Mouse (Mus musculus) forebrain, embryonic 16.5 days (tissue): ENCODE measurements around the gene H2al1a. TPM values are rescaled to one million over a fixed set of nuclear protein-coding genes. Genes with fewer than 3 reads are reported as not detected.
"Not testable (repeated sequence)": the region's sequence is repeated elsewhere in the genome, so short reads cannot be mapped to it uniquely, and the experiment has no call there.

Experiments
- ATAC-seq: fragments of 200-750 bp; cut with Nextera tagmentation; 2 replicates; pipeline ENCODE4 v1.8.0; 2017; ENCODE audit warnings: mild to moderate bottlenecking, moderate library complexity
- H3K27ac ChIP-seq: fragments of 300-500 bp; sonication (generic); 2 replicates; pipeline ENCODE4 v1.5.1; 2014; ENCODE audit warnings: low read length, control low read depth
- H3K27me3 ChIP-seq: fragments of 300-500 bp; sonication (generic); replicated peaks from 2 replicates; pipeline ENCODE4 v1.6.1; 2014; ENCODE audit warnings: low read length; ENCODE audit not compliant: control insufficient read depth, insufficient read depth
- H3K36me3 ChIP-seq: fragments of 300-500 bp; sonication (generic); 2 replicates; pipeline ENCODE4 v1.6.1; 2014; ENCODE audit not compliant: control insufficient read depth, insufficient read depth
- H3K4me1 ChIP-seq: fragments of 300-500 bp; sonication (generic); replicated peaks from 2 replicates; pipeline ENCODE4 v1.6.1; 2014; ENCODE audit warnings: low read length; ENCODE audit not compliant: control insufficient read depth, insufficient read depth
- H3K4me2 ChIP-seq: fragments of 300-500 bp; sonication (generic); 2 replicates; pipeline ENCODE4 v1.6.1; 2014; ENCODE audit warnings: mild to moderate bottlenecking, low read length, control low read depth
- H3K4me3 ChIP-seq: fragments of 300-500 bp; sonication (generic); replicated peaks from 2 replicates; pipeline ENCODE4 v1.5.1; 2014; ENCODE audit warnings: mild to moderate bottlenecking, low read length, control low read depth
- H3K9ac ChIP-seq: fragments of 300-500 bp; sonication (generic); replicated peaks from 2 replicates; pipeline ENCODE4 v1.6.1; 2014; ENCODE audit warnings: low read depth, low read length, control low read depth
- H3K9me3 ChIP-seq: fragments of 300-500 bp; sonication (generic); 2 replicates; pipeline ENCODE4 v1.6.1; 2016; ENCODE audit warnings: low read length; ENCODE audit not compliant: control insufficient read depth
- WGBS: fragments of 180-500 bp; shearing (Covaris S2); extraction: QIAGEN DNeasy Blood & Tissue Kit; methylation state at CpG from one replicate; pipeline ENCODE4 v1.1.7; 2014; 5-methylcytosine and 5-hydroxymethylcytosine counted together
- polyA plus RNA-seq: library from polyadenylated mRNA; unstranded; fragments of >200 nt; fragmentation: Nextera tagmentation; extraction: Ambion mirVana; gene quantifications from 2 replicates; pipeline ENCODE4 v1.2.1, GENCODE M21; 2015

Gene H2al1a
- polyA plus RNA-seq = not detected in 2 replicates

- not testable (repeated sequence) for H3K4me2 ChIP-seq, H3K4me1 ChIP-seq, H3K36me3 ChIP-seq, H3K4me3 ChIP-seq, H3K27ac ChIP-seq, H3K9me3 ChIP-seq, ATAC-seq, H3K9ac ChIP-seq, H3K27me3 ChIP-seq
- no CpG with 5 or more reads among the region's 3 CpGs for WGBS
Measured at GRCm38 (mm10) chrX:11298957-11299356, at the start of gene H2al1a. TSS of gene H2al1a (plus strand) at chrX:11299257.

GRCm38 (mm10) chrX:11250155-11250554 is 48.9 kb upstream of the H2al1a start:
- Histone ChIP-seq H3K4me2 (peak overlapping the region; percentile 4; the same call in 1 of the 2 replicates), H3K9me3 (no peaks in the 10 kb centered on the region), H3K27me3 (no peaks in the 10 kb centered on the region), H3K4me1 (no peaks in the 10 kb centered on the region; the same call in 1 of the 2 replicates), H3K9ac (no peak overlapping the region), H3K36me3 (no peaks in the 10 kb centered on the region), H3K27ac (no peak overlapping the region), H3K4me3 (no peak overlapping the region)
- ATAC-seq = peak; percentile 58
- WGBS = 20% methylated on average over 12 of the region's 12 CpGs

- 73% methylated on average over 5 of the region's 5 CpGs for WGBS
- no peak overlapping the region for H3K4me2 ChIP-seq
- no peaks in the 10 kb centered on the region for H3K9me3 ChIP-seq
- H3K36me3 ChIP-seq = no peaks in the 10 kb centered on the region
- H3K27ac ChIP-seq = no peak overlapping the region
- no peak overlapping the region for H3K4me3 ChIP-seq
- no peaks in the 10 kb centered on the region; the same call in 1 of the 2 replicates for H3K4me1 ChIP-seq
- H3K27me3 ChIP-seq = no peaks in the 10 kb centered on the region
- H3K9ac ChIP-seq = no peak overlapping the region
- ATAC-seq = no peak
Measured at GRCm38 (mm10) chrX:11254062-11254461, 45.0 kb upstream of the H2al1a start.

- H3K9me3 ChIP-seq = no peaks in the 10 kb centered on the region
- no peak overlapping the region for H3K4me2 ChIP-seq
- H3K4me1 ChIP-seq = no peaks in the 10 kb centered on the region; the same call in 1 of the 2 replicates
- WGBS = 53% methylated on average over 11 of the region's 11 CpGs
- ATAC-seq = no peak
- H3K27ac ChIP-seq = no peak overlapping the region
- no peak overlapping the region for H3K9ac ChIP-seq
- no peak overlapping the region for H3K4me3 ChIP-seq
- H3K27me3 ChIP-seq = no peaks in the 10 kb centered on the region
- no peaks in the 10 kb centered on the region for H3K36me3 ChIP-seq
Measured at GRCm38 (mm10) chrX:11254521-11255207, 44.4 kb upstream of the H2al1a start.

GRCm38 (mm10) chrX:11255564-11256360 is 43.3 kb upstream of the H2al1a start:
- H3K27ac ChIP-seq = no peak overlapping the region

GRCm38 (mm10) chrX:11264918-11265317 is 34.1 kb upstream of the H2al1a start:
- H3K4me1 ChIP-seq = no peaks in the 10 kb centered on the region
- H3K9me3 ChIP-seq = no peaks in the 10 kb centered on the region
- no peaks in the 10 kb centered on the region for H3K36me3 ChIP-seq
- H3K27me3 ChIP-seq = no peaks in the 10 kb centered on the region
- no peak overlapping the region for H3K4me2 ChIP-seq
- no peak overlapping the region for H3K4me3 ChIP-seq
- no peak overlapping the region for H3K27ac ChIP-seq
- no peak for ATAC-seq
- 84% methylated on average over 8 of the region's 8 CpGs for WGBS
- H3K9ac ChIP-seq = no peak overlapping the region

More at GRCm38 (mm10) chrX:11255564-11256360, 43.3 kb upstream of the H2al1a start:
- ATAC-seq = no peak
- 75% methylated on average over 8 of the region's 8 CpGs for WGBS
- Histone ChIP-seq H3K9me3 (no peaks in the 10 kb centered on the region), H3K9ac (no peak overlapping the region), H3K27me3 (no peaks in the 10 kb centered on the region), H3K36me3 (no peaks in the 10 kb centered on the region), H3K4me3 (no peak overlapping the region), H3K4me1 (no peaks in the 10 kb centered on the region), H3K4me2 (no peak overlapping the region)

- ATAC-seq = no peak
- Histone ChIP-seq H3K9me3 (no peaks in the 10 kb centered on the region), H3K4me3 (no peak overlapping the region), H3K4me2 (no peak overlapping the region), H3K4me1 (no peaks in the 10 kb centered on the region), H3K36me3 (no peaks in the 10 kb centered on the region), H3K9ac (no peak overlapping the region), H3K27me3 (no peaks in the 10 kb centered on the region), H3K27ac (no peak overlapping the region)
- 65% methylated on average over 7 of the region's 7 CpGs for WGBS
Measured at GRCm38 (mm10) chrX:11267791-11268190, 31.3 kb upstream of the H2al1a start.

- H3K36me3 ChIP-seq = no peaks in the 10 kb centered on the region
- no peaks in the 10 kb centered on the region for H3K27me3 ChIP-seq
- H3K9me3 ChIP-seq = no peaks in the 10 kb centered on the region
- 83% methylated on average over 3 of the region's 3 CpGs for WGBS
- H3K4me1 ChIP-seq = no peaks in the 10 kb centered on the region
- H3K4me2 ChIP-seq = no peak overlapping the region
- no peak overlapping the region for H3K9ac ChIP-seq
- no peak overlapping the region for H3K4me3 ChIP-seq
- ATAC-seq = peak; percentile 49
- H3K27ac ChIP-seq = no peak overlapping the region
Measured at GRCm38 (mm10) chrX:11269074-11269473, 30.0 kb upstream of the H2al1a start.

GRCm38 (mm10) chrX:11273190-11273589 is 25.9 kb upstream of the H2al1a start:
- H3K36me3 ChIP-seq = no peaks in the 10 kb centered on the region
- no peak for ATAC-seq
- H3K4me2 ChIP-seq = no peak overlapping the region
- WGBS = 75% methylated on average over 3 of the region's 3 CpGs
- H3K9ac ChIP-seq = no peak overlapping the region
- H3K27ac ChIP-seq = no peak overlapping the region
- H3K9me3 ChIP-seq = no peaks in the 10 kb centered on the region
- H3K4me3 ChIP-seq = no peak overlapping the region
- no peaks in the 10 kb centered on the region for H3K27me3 ChIP-seq
- no peaks in the 10 kb centered on the region for H3K4me1 ChIP-seq
